Mouse (Mus musculus): ENCODE measurements around the gene Gm5767. TPM values are rescaled to one million over a fixed set of nuclear protein-coding genes. Genes with fewer than 3 reads are reported as not detected.

The Gm5767 gene
- polyA plus RNA-seq, 2 experiments: 0.07 TPM; not detected in 1

GRCm38 (mm10) chr16:8714851-8715250 lies 34.3 kb downstream of the Gm5767 start:
- H3K4me1 ChIP-seq (replicated peaks; ENCODE audit: control insufficient read depth in 2 of 2, insufficient read depth in 2 of 2, low read length in 1 of 2): no peaks in the 10 kb centered on the region; a peak in 1 of 4 replicates
- H3K27me3 ChIP-seq (ENCODE audit: control insufficient read depth, insufficient read depth, low read length): no peaks in the 10 kb centered on the region
- no peaks in the 10 kb centered on the region for H3K9me3 ChIP-seq (ENCODE audit: control insufficient read depth, low read length)
- DNase-seq (ENCODE audit: low read depth in 3 of 3, low spot score in 3 of 3) (no peak), ATAC-seq (ENCODE audit: insufficient read depth) (no peak)
- no peak overlapping the region for H3K4me2 ChIP-seq (ENCODE audit: low read depth)
- no peak overlapping the region for H3K9ac ChIP-seq (replicated peaks)
- WGBS (ENCODE audit: insufficient replicate concordance): 85% methylated on average over 5 of the region's 5 CpGs
- no peak overlapping the region for H3K4me3 ChIP-seq (ENCODE audit: insufficient read depth in 1 of 2, low read depth in 2 of 2, low read length in 2 of 2)
- no peak overlapping the region for H3K27ac ChIP-seq
- TF ChIP-seq CTCF (IDR thresholded peaks at IDR 0.05; ENCODE audit: low read depth): no peak
- no peak for TF ChIP-seq EP300 (IDR thresholded peaks at IDR 0.05; ENCODE audit: low read depth)
- peaks cover 69% of the 10 kb centered on the region for H3K36me3 ChIP-seq (replicated peaks; ENCODE audit: control insufficient read depth, insufficient read depth, low read depth)

- no peaks in the 10 kb centered on the region; a peak in 1 of 4 replicates for H3K4me1 ChIP-seq (replicated peaks; ENCODE audit: control insufficient read depth in 2 of 2, insufficient read depth in 2 of 2, low read length in 1 of 2)
- TF ChIP-seq EP300 (IDR thresholded peaks at IDR 0.05; ENCODE audit: low read depth): no peak
- no peak for TF ChIP-seq CTCF (IDR thresholded peaks at IDR 0.05; ENCODE audit: low read depth)
- H3K27ac ChIP-seq: no peak overlapping the region
- ATAC-seq (ENCODE audit: insufficient read depth): no peak
- H3K4me3 ChIP-seq (ENCODE audit: insufficient read depth in 1 of 2, low read depth in 2 of 2, low read length in 2 of 2): no peak overlapping the region
- H3K9me3 ChIP-seq (ENCODE audit: control insufficient read depth, low read length): no peaks in the 10 kb centered on the region
- H3K9ac ChIP-seq (replicated peaks): no peak overlapping the region
- 86% methylated on average over 10 of the region's 10 CpGs for WGBS (ENCODE audit: insufficient replicate concordance)
- DNase-seq (ENCODE audit: low read depth in 3 of 3, low spot score in 3 of 3): no peak
- no peaks in the 10 kb centered on the region for H3K27me3 ChIP-seq (ENCODE audit: control insufficient read depth, insufficient read depth, low read length)
- no peak overlapping the region for H3K4me2 ChIP-seq (ENCODE audit: low read depth)
- peaks cover 62% of the 10 kb centered on the region for H3K36me3 ChIP-seq (replicated peaks; ENCODE audit: control insufficient read depth, insufficient read depth, low read depth)
Measured at GRCm38 (mm10) chr16:8715513-8716080, 35.0 kb downstream of the Gm5767 start.

GRCm38 (mm10) chr16:8716300-8716699 lies 35.7 kb downstream of the Gm5767 start:
- no peak overlapping the region for H3K9ac ChIP-seq (replicated peaks)
- WGBS (ENCODE audit: insufficient replicate concordance): 66% methylated on average over 6 of the region's 6 CpGs
- no peak overlapping the region for H3K4me3 ChIP-seq (ENCODE audit: insufficient read depth in 1 of 2, low read depth in 2 of 2, low read length in 2 of 2)
- DNase-seq (ENCODE audit: low read depth in 3 of 3, low spot score in 3 of 3) (no peak), ATAC-seq (ENCODE audit: insufficient read depth) (no peak)
- H3K27me3 ChIP-seq (ENCODE audit: control insufficient read depth, insufficient read depth, low read length): no peaks in the 10 kb centered on the region
- TF ChIP-seq EP300 (IDR thresholded peaks at IDR 0.05; ENCODE audit: low read depth) (no peak), CTCF (IDR thresholded peaks at IDR 0.05; ENCODE audit: low read depth) (no peak)
- H3K36me3 ChIP-seq (replicated peaks; ENCODE audit: control insufficient read depth, insufficient read depth, low read depth): peaks cover 55% of the 10 kb centered on the region
- H3K27ac ChIP-seq: no peak overlapping the region
- no peaks in the 10 kb centered on the region for H3K9me3 ChIP-seq (ENCODE audit: control insufficient read depth, low read length)
- H3K4me1 ChIP-seq (replicated peaks; ENCODE audit: control insufficient read depth in 2 of 2, insufficient read depth in 2 of 2, low read length in 1 of 2): no peaks in the 10 kb centered on the region; a peak in 1 of 4 replicates
- H3K4me2 ChIP-seq (ENCODE audit: low read depth): no peak overlapping the region

- Histone ChIP-seq H3K9ac (replicated peaks) (no peak overlapping the region), H3K9me3 (ENCODE audit: control insufficient read depth, low read length) (no peaks in the 10 kb centered on the region), H3K27me3 (ENCODE audit: control insufficient read depth, insufficient read depth, low read length) (no peaks in the 10 kb centered on the region), H3K4me3 (ENCODE audit: insufficient read depth in 1 of 2, low read depth in 2 of 2, low read length in 2 of 2) (no peak overlapping the region), H3K36me3 (replicated peaks; ENCODE audit: control insufficient read depth, insufficient read depth, low read depth) (peaks cover 49% of the 10 kb centered on the region), H3K4me1 (replicated peaks; ENCODE audit: control insufficient read depth in 2 of 2, insufficient read depth in 2 of 2, low read length in 1 of 2) (peaks cover 0 to 2% of the 10 kb centered on the region in 2 experiments; a peak in 1 of 4 replicates), H3K27ac (no peak overlapping the region), H3K4me2 (ENCODE audit: low read depth) (no peak overlapping the region)
- 87% methylated on average over 10 of the region's 10 CpGs for WGBS (ENCODE audit: insufficient replicate concordance)
- TF ChIP-seq EP300 (IDR thresholded peaks at IDR 0.05; ENCODE audit: low read depth) (no peak), CTCF (IDR thresholded peaks at IDR 0.05; ENCODE audit: low read depth) (no peak)
- no peak for DNase-seq (ENCODE audit: low read depth in 3 of 3, low spot score in 3 of 3)
- no peak for ATAC-seq (ENCODE audit: insufficient read depth)
Measured at GRCm38 (mm10) chr16:8717744-8718143, 37.2 kb downstream of the Gm5767 start.

GRCm38 (mm10) chr16:8720447-8720846 lies 39.9 kb downstream of the Gm5767 start:
- 91% methylated on average over 4 of the region's 4 CpGs for WGBS (ENCODE audit: insufficient replicate concordance)
- no peak for ATAC-seq (ENCODE audit: insufficient read depth)
- no peak for DNase-seq (ENCODE audit: low read depth in 3 of 3, low spot score in 3 of 3)
- Histone ChIP-seq H3K27me3 (ENCODE audit: control insufficient read depth, insufficient read depth, low read length) (no peaks in the 10 kb centered on the region), H3K4me3 (ENCODE audit: insufficient read depth in 1 of 2, low read depth in 2 of 2, low read length in 2 of 2) (no peak overlapping the region), H3K36me3 (replicated peaks; ENCODE audit: control insufficient read depth, insufficient read depth, low read depth) (peaks cover 28% of the 10 kb centered on the region), H3K4me2 (ENCODE audit: low read depth) (no peak overlapping the region), H3K9ac (replicated peaks) (no peak overlapping the region), H3K4me1 (replicated peaks; ENCODE audit: control insufficient read depth in 2 of 2, insufficient read depth in 2 of 2, low read length in 1 of 2) (peaks cover 0 to 10% of the 10 kb centered on the region in 2 experiments; a peak in 2 of 4 replicates), H3K27ac (no peak overlapping the region), H3K9me3 (ENCODE audit: control insufficient read depth, low read length) (no peaks in the 10 kb centered on the region)
- no peak for TF ChIP-seq EP300 (IDR thresholded peaks at IDR 0.05; ENCODE audit: low read depth)
- no peak for TF ChIP-seq CTCF (IDR thresholded peaks at IDR 0.05; ENCODE audit: low read depth)
